Comparison of ENCODE assay signal across 8 mouse cellular contexts in the genomic region with DNA sequence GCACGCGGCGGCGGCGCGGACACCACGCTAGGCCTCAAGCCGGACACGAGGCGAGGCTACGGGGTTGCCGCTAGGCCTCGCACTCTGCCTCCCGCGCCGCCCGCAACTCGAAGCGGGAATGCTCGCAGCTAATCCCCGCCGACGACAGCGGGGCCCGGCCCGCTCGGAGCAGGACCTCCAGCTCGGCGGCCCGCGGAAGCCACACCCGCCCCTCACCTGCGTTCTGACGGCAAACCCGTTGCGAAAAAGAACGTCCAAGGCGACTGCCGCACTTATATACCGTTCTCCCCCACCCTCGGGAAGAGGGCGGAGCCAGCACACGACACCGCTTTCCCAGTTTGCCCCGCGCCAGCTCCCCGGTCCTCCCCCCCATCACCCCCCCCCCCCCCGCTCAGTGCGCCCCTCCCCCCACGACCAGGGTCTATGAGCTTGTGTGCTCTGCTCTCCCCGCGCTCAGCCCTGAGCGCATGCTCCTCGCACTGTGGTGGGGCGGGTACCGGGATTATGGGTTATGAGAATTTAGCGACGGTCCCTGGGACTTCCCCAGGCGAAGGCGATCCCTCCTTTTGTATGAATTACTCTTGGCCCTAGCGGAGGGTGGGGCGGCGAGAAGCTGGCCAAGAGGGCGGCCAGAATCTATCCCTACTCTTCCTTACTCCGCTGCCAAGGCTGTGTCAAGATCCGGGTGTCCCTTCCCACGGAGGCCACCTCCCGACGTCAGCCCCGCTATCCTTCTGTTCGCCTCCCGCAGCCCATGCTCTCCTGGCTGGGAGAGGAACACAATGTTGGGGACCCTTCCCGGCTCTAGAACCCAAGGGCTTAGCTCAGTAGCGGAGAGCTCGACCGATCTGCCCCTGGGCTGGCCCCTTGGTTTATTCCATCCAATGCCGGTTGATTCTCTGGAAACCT. TPM values are rescaled to one million over a fixed set of nuclear protein-coding genes. Genes with fewer than 3 reads are reported as not detected.
A peak's percentile ranks its signal among the peaks of the same experiment; 100 is the strongest.
DNase-seq lines count a peak whose midpoint lies in the region; ATAC-seq lines count a peak whose summit lies in the region.

No protein-coding gene starts in this region.

- WGBS in heart, embryonic 13.5 days, result under 1% methylated on average over 71 of the region's 77 CpGs
- under 1% methylated on average over 70 of the region's 77 CpGs for WGBS in liver, embryonic 12.5 days (ENCODE audit: insufficient replicate concordance)
- 0% methylated on average over 72 of the region's 77 CpGs for WGBS in stomach, embryonic 15.5 days

- peak overlapping the region; percentile 97 for H3K27ac ChIP-seq in brown adipose tissue, adult 24 weeks (replicated peaks; ENCODE audit: low read depth, low read length)
- H3K27ac ChIP-seq in heart, embryonic 13.5 days (replicated peaks), result peak overlapping the region; percentile 100
- H3K27ac ChIP-seq in liver, embryonic 12.5 days, result peak overlapping the region; percentile 97
- peak overlapping the region; percentile 98 for H3K27ac ChIP-seq in stomach, embryonic 15.5 days

- peak overlapping the region; percentile 78 for H3K4me2 ChIP-seq in heart, embryonic 13.5 days
- H3K4me2 ChIP-seq in liver, embryonic 12.5 days, result peak overlapping the region; percentile 76
- peak overlapping the region; percentile 60 for H3K4me2 ChIP-seq in stomach, embryonic 15.5 days

- H3K9ac ChIP-seq in heart, embryonic 13.5 days, result peak overlapping the region; percentile 100
- H3K9ac ChIP-seq in liver, embryonic 12.5 days, result peak overlapping the region; percentile 98
- H3K9ac ChIP-seq in stomach, embryonic 15.5 days, result peak overlapping the region; percentile 97

- no peaks in the 10 kb centered on the region for H3K9me3 ChIP-seq in heart, embryonic 13.5 days
- no peaks in the 10 kb centered on the region for H3K9me3 ChIP-seq in liver, embryonic 12.5 days (replicated peaks)
- H3K9me3 ChIP-seq in stomach, embryonic 15.5 days, result no peaks in the 10 kb centered on the region

- ATAC-seq in heart, embryonic 13.5 days (ENCODE audit: extremely low read depth, insufficient number of reproducible peaks, low FRiP score, low TSS enrichment), result peak; percentile 92
- ATAC-seq in liver, embryonic 12.5 days, result peak; percentile 93
- peak; percentile 99 for ATAC-seq in stomach, embryonic 15.5 days (ENCODE audit: insufficient read depth, low FRiP score, low read depth)

- DNase-seq in CD4-positive, CD25-positive, alpha-beta regulatory T cell, adult 2 months (ENCODE audit: low read depth, low spot score), result peak; percentile 97
- DNase-seq in fat pad, adult 2 months (ENCODE audit: extremely low read depth, low read depth, low spot score), result peak; percentile 84
- peak; percentile 95 for DNase-seq in kidney, postnatal 10 days
- peak; percentile 91 to 95 for DNase-seq in natural killer cell, adult 2 months (ENCODE audit: low spot score in 2 of 2)

- no peaks in the 10 kb centered on the region for H3K4me1 ChIP-seq in brown adipose tissue, adult 24 weeks (ENCODE audit: control insufficient read depth, insufficient read depth, insufficient read length, low read length)
- peaks cover 35% of the 10 kb centered on the region for H3K4me1 ChIP-seq in heart, embryonic 13.5 days
- H3K4me1 ChIP-seq in liver, embryonic 12.5 days, result peaks cover 31% of the 10 kb centered on the region
- peaks cover 3% of the 10 kb centered on the region; the same call in 1 of the 2 replicates for H3K4me1 ChIP-seq in stomach, embryonic 15.5 days

- H3K36me3 ChIP-seq in heart, embryonic 13.5 days, result peaks cover 36% of the 10 kb centered on the region
- H3K36me3 ChIP-seq in liver, embryonic 12.5 days, result peaks cover 43% of the 10 kb centered on the region
- H3K36me3 ChIP-seq in stomach, embryonic 15.5 days, result peaks cover 21% of the 10 kb centered on the region

- H3K27me3 ChIP-seq in heart, embryonic 13.5 days (replicated peaks), result no peaks in the 10 kb centered on the region
- no peaks in the 10 kb centered on the region for H3K27me3 ChIP-seq in liver, embryonic 12.5 days (replicated peaks)
- H3K27me3 ChIP-seq in stomach, embryonic 15.5 days (replicated peaks), result no peaks in the 10 kb centered on the region

- H3K4me3 ChIP-seq in brown adipose tissue, adult 24 weeks (ENCODE audit: insufficient read depth, low read depth, low read length), result peak overlapping the region; percentile 83
- peak overlapping the region; percentile 100 for H3K4me3 ChIP-seq in heart, embryonic 13.5 days
- H3K4me3 ChIP-seq in liver, embryonic 12.5 days, result peak overlapping the region; percentile 82
- H3K4me3 ChIP-seq in stomach, embryonic 15.5 days (replicated peaks), result peak overlapping the region; percentile 84

RNA-seq across cellular contexts. Expression of a gene that starts 7.3 kb away (rescaled TPM):
- 3,256 and 3,366 TPM in 2 replicates for polyA plus RNA-seq in brown adipose tissue, adult 24 weeks (2012; ENCODE audit: insufficient read depth, insufficient read length, missing spikeins)
- polyA plus RNA-seq in heart, embryonic 13.5 days (2015; fragmentation: Nextera tagmentation; extraction: Ambion mirVana), result 3,078 and 3,363 TPM in 2 replicates
- polyA plus RNA-seq in liver, embryonic 12.5 days (2016; fragmentation: Nextera tagmentation; extraction: Ambion mirVana), result 2,705 and 2,706 TPM in 2 replicates
- 4,240 and 4,503 TPM in 2 replicates for polyA plus RNA-seq in stomach, embryonic 15.5 days (2015; fragmentation: Nextera tagmentation; extraction: Ambion mirVana)

RNA-seq across cellular contexts. Expression of a gene that starts 33.1 kb away (rescaled TPM):
- not detected in 2 replicates for polyA plus RNA-seq in brown adipose tissue, adult 24 weeks (2012; ENCODE audit: insufficient read depth, insufficient read length, missing spikeins)
- 0.51 and 0.71 TPM in 2 replicates for polyA plus RNA-seq in heart, embryonic 13.5 days (2015; fragmentation: Nextera tagmentation; extraction: Ambion mirVana)
- polyA plus RNA-seq in liver, embryonic 12.5 days (2016; fragmentation: Nextera tagmentation; extraction: Ambion mirVana), result 1.0 and 1.1 TPM in 2 replicates
- 1.2 and 1.3 TPM in 2 replicates for polyA plus RNA-seq in stomach, embryonic 15.5 days (2015; fragmentation: Nextera tagmentation; extraction: Ambion mirVana)

RNA-seq across cellular contexts. Expression of a gene that starts 33.7 kb away (rescaled TPM):
- 42.2 and 44.6 TPM in 2 replicates for polyA plus RNA-seq in brown adipose tissue, adult 24 weeks (2012; ENCODE audit: insufficient read depth, insufficient read length, missing spikeins)
- polyA plus RNA-seq in heart, embryonic 13.5 days (2015; fragmentation: Nextera tagmentation; extraction: Ambion mirVana), result 26.4 and 29.5 TPM in 2 replicates
- polyA plus RNA-seq in liver, embryonic 12.5 days (2016; fragmentation: Nextera tagmentation; extraction: Ambion mirVana), result 29.3 and 33.3 TPM in 2 replicates
- polyA plus RNA-seq in stomach, embryonic 15.5 days (2015; fragmentation: Nextera tagmentation; extraction: Ambion mirVana), result 25.6 and 26.1 TPM in 2 replicates

RNA-seq across cellular contexts. Expression of a gene that starts 38.6 kb away (rescaled TPM):
- 0.32 and 0.67 TPM in 2 replicates for polyA plus RNA-seq in brown adipose tissue, adult 24 weeks (2012; ENCODE audit: insufficient read depth, insufficient read length, missing spikeins)
- polyA plus RNA-seq in heart, embryonic 13.5 days (2015; fragmentation: Nextera tagmentation; extraction: Ambion mirVana), result 0.64 and 0.76 TPM in 2 replicates
- polyA plus RNA-seq in liver, embryonic 12.5 days (2016; fragmentation: Nextera tagmentation; extraction: Ambion mirVana), result 1.4 and 1.5 TPM in 2 replicates
- polyA plus RNA-seq in stomach, embryonic 15.5 days (2015; fragmentation: Nextera tagmentation; extraction: Ambion mirVana), result 2.5 and 2.8 TPM in 2 replicates

Comparison
In these comparisons a context has a peak if more than half of its experiments do, and no peak if none do; other contexts are left out.
1. Peak in every context shown above with its lines: DNase-seq, ATAC-seq, H3K4me3 ChIP-seq and H3K27ac ChIP-seq.